Mouse (Mus musculus): ENCODE results near the gene Tmem150c.
A peak's percentile ranks its signal among the peaks of the same experiment; 100 is the strongest.

The Tmem150c gene

DNA sequence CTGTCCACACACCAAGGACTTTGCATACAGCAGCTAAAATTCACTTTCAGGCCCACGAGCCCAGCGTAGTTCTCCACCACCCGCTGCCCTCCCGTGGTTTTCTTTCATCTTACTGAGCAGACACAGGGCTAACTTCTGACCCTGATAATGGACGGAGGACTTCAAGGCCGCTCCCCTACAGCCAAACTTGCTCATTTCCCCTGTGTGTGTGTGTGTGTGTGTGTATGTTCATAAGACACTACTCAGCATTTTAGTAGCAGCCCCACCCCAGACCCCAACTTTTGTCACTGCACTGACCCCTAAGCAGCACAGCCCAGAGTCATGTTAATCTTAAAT, at the start of gene Tmem150c:
TSS of gene Tmem150c (minus strand) at position 171 of the 336 bp plus-strand sequence.
- no peak for DNase-seq (ENCODE audit: low spot score)

DNA sequence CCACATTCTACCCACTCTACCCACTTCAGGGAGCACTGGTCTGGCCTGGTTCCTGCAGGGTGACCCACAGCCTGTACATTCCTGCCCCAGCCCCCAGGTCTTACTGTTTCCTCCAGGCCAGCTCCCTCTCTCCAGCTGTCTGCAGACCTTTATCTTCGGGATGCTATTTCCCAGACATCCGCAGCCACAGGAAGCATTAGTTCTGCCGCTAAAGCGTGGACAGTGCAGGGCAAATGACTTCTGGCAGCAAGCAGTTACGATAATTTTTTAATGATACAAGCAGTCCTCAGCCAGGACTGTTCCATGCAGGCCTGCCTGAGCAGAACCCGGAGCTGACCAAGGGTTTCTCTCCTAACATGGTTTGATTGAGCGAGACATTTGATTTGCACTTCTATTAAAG, 49.5 kb upstream of the Tmem150c start:
- DNase-seq (ENCODE audit: low spot score) = no peak

GRCm38 (mm10) chr5:100206675-100207074, 47.1 kb upstream of the Tmem150c start:
- no peak for DNase-seq (ENCODE audit: low spot score)

GRCm38 (mm10) chr5:100205519-100206189, 46.0 kb upstream of the Tmem150c start:
- no peak for DNase-seq (ENCODE audit: low spot score)

- no peak for DNase-seq (ENCODE audit: low spot score)
Measured at GRCm38 (mm10) chr5:100200805-100201204, 41.2 kb upstream of the Tmem150c start.

DNA sequence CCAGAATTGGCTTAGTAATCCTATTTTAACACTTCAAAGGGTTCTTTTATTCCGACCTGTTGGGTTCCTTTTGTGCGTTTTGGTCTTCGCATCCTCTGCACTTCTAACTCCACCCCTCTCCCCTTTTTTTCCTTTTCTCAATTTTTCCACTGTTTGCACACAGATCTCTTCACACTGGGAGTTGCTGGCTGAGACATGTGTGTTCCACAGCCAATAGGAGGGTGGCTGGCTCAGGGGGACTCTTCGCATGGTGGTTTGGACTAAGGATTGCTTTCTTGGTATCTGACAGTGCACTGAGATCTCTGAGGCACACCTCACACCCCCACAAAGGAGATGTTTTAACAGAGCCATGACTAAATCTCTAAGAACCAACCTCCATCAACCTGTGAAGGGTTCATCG, 40.7 kb upstream of the Tmem150c start:
- DNase-seq (ENCODE audit: low spot score) = no peak

GRCm38 (mm10) chr5:100199092-100199853, 39.7 kb upstream of the Tmem150c start:
- no peak for DNase-seq (ENCODE audit: low spot score)

DNA sequence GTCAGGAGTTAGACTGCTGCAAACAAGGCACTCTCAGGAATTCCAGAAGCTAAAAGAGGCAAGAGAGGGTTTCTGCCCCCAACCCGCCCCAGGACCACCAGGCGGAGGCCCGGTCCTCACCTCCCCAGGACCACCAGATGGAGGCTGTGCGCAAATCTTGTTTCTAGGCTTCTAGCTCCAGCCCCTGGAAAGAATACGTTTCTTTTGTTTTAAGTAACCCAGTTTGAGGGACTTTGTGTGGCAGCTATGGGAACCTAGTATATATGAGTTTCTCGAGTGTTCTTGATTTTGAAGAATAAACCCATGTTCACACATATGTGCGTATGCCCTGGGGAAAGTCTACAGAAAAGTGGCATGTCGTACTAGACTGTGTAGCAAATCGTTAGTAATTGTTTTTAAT, 37.9 kb upstream of the Tmem150c start:
- DNase-seq (ENCODE audit: low spot score) = no peak

GRCm38 (mm10) chr5:100196854-100197431, 37.3 kb upstream of the Tmem150c start:
- no peak for DNase-seq (ENCODE audit: low spot score)

DNA sequence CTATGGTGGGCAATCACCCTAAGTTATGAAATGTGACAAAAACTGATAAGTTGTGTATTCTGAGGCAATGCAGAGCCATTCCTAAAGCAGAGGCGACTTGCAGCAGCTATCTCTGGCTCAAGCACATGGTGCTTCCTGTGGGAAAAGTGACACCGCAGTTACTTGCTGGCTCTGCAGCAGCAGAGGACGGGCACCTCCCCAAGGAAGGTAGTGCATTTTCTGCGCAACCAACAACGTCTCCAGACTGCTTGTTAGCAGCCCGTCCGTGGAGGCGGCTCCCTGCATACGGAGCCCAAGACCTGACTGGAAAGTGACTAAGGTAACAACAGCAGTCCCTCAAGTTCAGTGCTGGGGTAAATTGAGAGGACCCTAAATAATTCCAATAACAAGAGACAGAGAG, 36.8 kb upstream of the Tmem150c start:
- no peak for DNase-seq (ENCODE audit: low spot score)

- DNase-seq (ENCODE audit: low spot score) = no peak
Measured at GRCm38 (mm10) chr5:100191438-100192190, 32.0 kb upstream of the Tmem150c start.

DNA sequence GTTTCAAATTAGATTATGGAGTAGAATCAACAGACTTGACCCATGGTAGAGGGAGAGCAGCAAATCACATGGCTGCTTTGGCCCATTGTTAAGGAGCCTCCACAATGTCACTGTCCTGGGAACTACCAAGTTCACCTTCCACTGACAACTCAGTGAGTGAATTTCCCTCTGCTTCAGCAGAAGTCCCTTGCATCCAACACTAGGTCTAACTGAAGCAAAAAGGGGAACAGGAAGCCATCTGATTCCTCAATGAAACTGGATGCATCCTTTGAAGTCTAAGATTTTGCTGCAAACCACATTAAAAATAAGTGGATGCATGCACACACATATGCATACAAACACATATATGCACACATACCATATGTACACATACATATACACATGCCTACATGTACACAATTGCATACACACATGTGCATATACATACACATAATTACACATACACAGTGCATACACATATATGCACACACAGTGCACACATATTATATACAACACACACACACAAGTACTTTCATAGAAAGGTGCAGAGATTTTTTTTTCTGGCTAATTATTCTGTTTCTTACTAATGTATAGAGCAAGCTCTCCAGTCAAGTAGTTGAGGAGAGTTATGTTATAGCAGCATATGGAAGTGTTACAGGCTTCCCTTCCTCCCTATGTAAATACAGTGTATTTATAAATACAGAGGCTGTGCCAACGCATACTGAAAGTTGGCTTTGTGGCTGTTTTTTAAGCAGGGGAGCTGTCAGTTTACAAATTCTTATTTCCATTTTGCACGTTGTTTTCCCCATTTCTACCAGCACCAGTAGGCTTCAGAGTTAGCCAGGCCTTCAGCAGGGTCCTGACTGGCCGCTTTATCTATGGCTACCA, 27.7 kb upstream of the Tmem150c start:
- DNase-seq (ENCODE audit: low spot score) = no peak

DNA sequence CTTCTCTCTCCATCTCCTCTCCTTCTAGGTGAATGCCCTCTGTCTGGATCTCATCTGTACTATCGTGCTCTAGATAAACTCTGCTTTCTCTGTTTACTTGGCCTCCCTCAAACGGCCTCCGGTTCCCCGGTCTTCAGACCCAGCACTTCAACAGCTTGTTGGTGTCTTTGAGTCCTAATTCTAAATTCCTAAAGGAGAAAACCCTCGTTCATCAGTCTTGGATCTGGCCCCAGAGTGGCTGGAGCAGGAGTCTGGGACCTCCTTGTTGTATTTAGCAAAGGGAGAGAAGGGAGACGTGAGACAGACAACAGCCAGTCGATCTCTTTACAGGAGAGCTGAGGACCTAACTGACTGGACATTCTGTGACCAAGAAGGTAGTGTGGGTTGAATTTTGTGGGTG, 27.0 kb upstream of the Tmem150c start:
- no peak for DNase-seq (ENCODE audit: low spot score)

GRCm38 (mm10) chr5:100185895-100186294, 26.3 kb upstream of the Tmem150c start:
- DNase-seq (ENCODE audit: low spot score) = peak; percentile 19

- DNase-seq (ENCODE audit: low spot score) = no peak
Measured at GRCm38 (mm10) chr5:100181011-100181410, 21.4 kb upstream of the Tmem150c start.

GRCm38 (mm10) chr5:100178781-100179165, 19.2 kb upstream of the Tmem150c start:
- no peak for DNase-seq (ENCODE audit: low spot score)

- DNase-seq (ENCODE audit: low spot score) = no peak
Measured at GRCm38 (mm10) chr5:100178122-100178780, 18.6 kb upstream of the Tmem150c start.

DNA sequence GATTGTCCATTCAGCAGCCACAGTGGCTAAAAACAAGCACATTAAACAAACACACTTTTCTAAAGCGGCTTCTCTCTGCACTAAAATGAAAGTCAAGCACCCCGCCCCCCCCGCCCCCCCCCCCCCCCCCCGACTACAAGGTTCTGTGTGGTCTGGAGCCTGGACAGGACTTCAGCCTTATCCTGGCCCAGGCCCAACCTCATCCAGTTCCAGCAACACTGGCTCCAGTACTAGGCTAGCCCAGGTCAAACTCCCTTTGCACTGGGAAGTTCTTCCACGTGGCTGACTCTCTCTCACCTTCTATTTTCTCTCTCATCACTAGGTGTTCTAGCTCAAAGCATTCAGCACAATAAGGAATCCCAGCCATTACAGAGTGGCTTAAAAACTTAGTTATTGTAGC, 17.9 kb upstream of the Tmem150c start:
- DNase-seq (ENCODE audit: low spot score) = no peak

GRCm38 (mm10) chr5:100176096-100176495, 16.5 kb upstream of the Tmem150c start:
- no peak for DNase-seq (ENCODE audit: low spot score)

- no peak for DNase-seq (ENCODE audit: low spot score)
Measured at GRCm38 (mm10) chr5:100175582-100175981, 16.0 kb upstream of the Tmem150c start.

DNA sequence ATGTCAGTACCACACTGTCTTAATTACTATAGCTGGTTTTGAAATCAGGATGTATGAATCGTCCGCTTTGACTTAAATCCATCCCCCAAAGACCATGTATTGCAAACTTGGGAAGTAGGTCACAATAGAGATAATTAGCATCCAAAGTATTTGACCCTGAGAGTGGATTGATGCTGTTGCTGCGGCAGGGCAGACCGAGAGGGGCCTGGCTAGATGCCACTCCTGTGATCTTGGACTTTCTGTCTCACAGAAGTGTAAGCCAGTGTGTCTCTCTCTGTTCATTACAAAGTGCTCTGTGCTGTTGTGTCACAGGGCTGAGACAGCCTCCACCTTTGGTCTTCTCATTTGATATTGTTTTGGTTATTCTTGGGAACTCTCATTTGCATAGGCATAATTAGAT, 12.5 kb upstream of the Tmem150c start:
- DNase-seq (ENCODE audit: low spot score) = no peak

Data from urinary bladder, postnatal 25 days (tissue).